Comparison of ENCODE assay signal across 8 mouse cellular contexts in genomic region chr7:43312386-43313012, GRCm38 (mm10). TPM values are rescaled to one million over a fixed set of nuclear protein-coding genes. Genes with fewer than 3 reads are reported as not detected.
DNase-seq lines count a peak whose midpoint lies in the region; ATAC-seq lines count a peak whose summit lies in the region.

No protein-coding gene starts in this region.

- WGBS in heart, embryonic 12.5 days: under 1% methylated on average over 32 of the region's 32 CpGs
- 2% methylated on average over 32 of the region's 32 CpGs for WGBS in forebrain, embryonic 16.5 days
- under 1% methylated on average over 32 of the region's 32 CpGs for WGBS in liver, embryonic 13.5 days (ENCODE audit: insufficient replicate concordance)
- WGBS in stomach, embryonic 15.5 days: 1% methylated on average over 32 of the region's 32 CpGs

- H3K27me3 ChIP-seq in heart, embryonic 12.5 days (replicated peaks): no peaks in the 10 kb centered on the region
- no peaks in the 10 kb centered on the region for H3K27me3 ChIP-seq in forebrain, embryonic 16.5 days (replicated peaks; ENCODE audit: control insufficient read depth, insufficient read depth, low read length)
- no peaks in the 10 kb centered on the region for H3K27me3 ChIP-seq in liver, embryonic 13.5 days
- H3K27me3 ChIP-seq in stomach, embryonic 15.5 days (replicated peaks): no peaks in the 10 kb centered on the region

- peaks cover 27% of the 10 kb centered on the region for H3K4me1 ChIP-seq in heart, embryonic 12.5 days (replicated peaks)
- peaks cover 17% of the 10 kb centered on the region for H3K4me1 ChIP-seq in forebrain, embryonic 16.5 days (replicated peaks; ENCODE audit: control insufficient read depth, insufficient read depth, low read length)
- H3K4me1 ChIP-seq in liver, embryonic 13.5 days (replicated peaks): peaks cover 37% of the 10 kb centered on the region
- H3K4me1 ChIP-seq in stomach, embryonic 15.5 days: peaks cover 8% of the 10 kb centered on the region; the same call in 1 of the 2 replicates

- DNase-seq in heart, adult 18-20 months: no peak
- DNase-seq in NIH3T3 (ENCODE audit: low read depth): peak; percentile 26
- DNase-seq in liver, embryonic 13.5 days: no peak
- DNase-seq in left cerebral cortex, postnatal 4 days: no peak
- DNase-seq in adrenal gland, adult 8-10 months: no peak

- H3K36me3 ChIP-seq in heart, embryonic 12.5 days: peaks cover 33% of the 10 kb centered on the region
- no peaks in the 10 kb centered on the region; the same call in 1 of the 2 replicates for H3K36me3 ChIP-seq in forebrain, embryonic 16.5 days (ENCODE audit: control insufficient read depth, insufficient read depth)
- H3K36me3 ChIP-seq in liver, embryonic 13.5 days: peaks cover 23% of the 10 kb centered on the region
- H3K36me3 ChIP-seq in stomach, embryonic 15.5 days: 0 out of 2 replicates have a peak, but pooled peaks cover 9% of the 10 kb centered on the region

- H3K9ac ChIP-seq in heart, embryonic 12.5 days: peak overlapping the region; percentile 88
- peak overlapping the region; percentile 82 for H3K9ac ChIP-seq in forebrain, embryonic 16.5 days (replicated peaks; ENCODE audit: low read depth, low read length)
- H3K9ac ChIP-seq in liver, embryonic 13.5 days: peak overlapping the region; percentile 79
- peak overlapping the region; percentile 59 for H3K9ac ChIP-seq in stomach, embryonic 15.5 days

- intact Hi-C loops in left cerebral cortex, postnatal 4 days (cut with DNase I): no loop called here

- no peaks in the 10 kb centered on the region for H3K9me3 ChIP-seq in heart, embryonic 12.5 days (replicated peaks)
- no peaks in the 10 kb centered on the region for H3K9me3 ChIP-seq in forebrain, embryonic 16.5 days (ENCODE audit: control insufficient read depth, low read length)
- no peaks in the 10 kb centered on the region for H3K9me3 ChIP-seq in liver, embryonic 13.5 days (replicated peaks)
- no peaks in the 10 kb centered on the region for H3K9me3 ChIP-seq in stomach, embryonic 15.5 days

- H3K4me2 ChIP-seq in heart, embryonic 12.5 days: peak overlapping the region; percentile 89
- H3K4me2 ChIP-seq in forebrain, embryonic 16.5 days (ENCODE audit: low read length): peak overlapping the region; percentile 89
- peak overlapping the region; percentile 81 for H3K4me2 ChIP-seq in liver, embryonic 13.5 days
- peak overlapping the region; percentile 74 for H3K4me2 ChIP-seq in stomach, embryonic 15.5 days

- peak; percentile 71 for ATAC-seq in heart, embryonic 12.5 days (ENCODE audit: insufficient number of reproducible peaks, low FRiP score)
- ATAC-seq in forebrain, embryonic 16.5 days: peak; percentile 19
- ATAC-seq in liver, embryonic 13.5 days (ENCODE audit: low read depth): peak; percentile 52
- peak; percentile 33 for ATAC-seq in stomach, embryonic 15.5 days (ENCODE audit: insufficient read depth, low FRiP score, low read depth)

- H3K27ac ChIP-seq in heart, embryonic 12.5 days (ENCODE audit: poor library complexity, severe bottlenecking): peak overlapping the region; percentile 86
- H3K27ac ChIP-seq in forebrain, embryonic 16.5 days (ENCODE audit: low read length): peak overlapping the region; percentile 88
- peak overlapping the region; percentile 85 for H3K27ac ChIP-seq in liver, embryonic 13.5 days
- H3K27ac ChIP-seq in stomach, embryonic 15.5 days: peak overlapping the region; percentile 90

- peak overlapping the region; percentile 79 for H3K4me3 ChIP-seq in heart, embryonic 12.5 days
- peak overlapping the region; percentile 80 for H3K4me3 ChIP-seq in forebrain, embryonic 16.5 days (replicated peaks; ENCODE audit: low read length)
- peak overlapping the region; percentile 75 for H3K4me3 ChIP-seq in liver, embryonic 13.5 days (replicated peaks)
- H3K4me3 ChIP-seq in stomach, embryonic 15.5 days (replicated peaks): peak overlapping the region; percentile 67

RNA-seq across cellular contexts. Expression of gene Zfp715, which starts 0.6 kb away (rescaled TPM):
- 10.6 and 11.3 TPM in 2 replicates for polyA plus RNA-seq in heart, embryonic 12.5 days (2016; fragmentation: Nextera tagmentation; extraction: Ambion mirVana)
- 10 to 100 TPM; 12.8 to 16.2 TPM for total RNA-seq in heart, adult 18-20 months (2021)
- polyA plus RNA-seq in forebrain, embryonic 16.5 days (2015; fragmentation: Nextera tagmentation; extraction: Ambion mirVana): 22.0 and 22.5 TPM in 2 replicates
- 4.1 and 5.8 TPM in 2 replicates for polyA plus RNA-seq in liver, embryonic 13.5 days (2015; fragmentation: Nextera tagmentation; extraction: Ambion mirVana)
- 10.4 and 10.7 TPM in 2 replicates for polyA plus RNA-seq in stomach, embryonic 15.5 days (2015; fragmentation: Nextera tagmentation; extraction: Ambion mirVana)
- total RNA-seq in left cerebral cortex, postnatal 4 days (2021): 10 to 100 TPM; 26.3 to 27.8 TPM
- 10 to 100 TPM; 19.4 to 29.3 (median 24.1) TPM for total RNA-seq in adrenal gland, adult 8-10 months (2022)

RNA-seq across cellular contexts. Expression of gene Siglecf, which starts 38.6 kb away (rescaled TPM):
- polyA plus RNA-seq in heart, embryonic 12.5 days (2016; fragmentation: Nextera tagmentation; extraction: Ambion mirVana): 0.08 and 0.18 TPM in 2 replicates
- not detected for total RNA-seq in heart, adult 18-20 months (2021)
- polyA plus RNA-seq in forebrain, embryonic 16.5 days (2015; fragmentation: Nextera tagmentation; extraction: Ambion mirVana): 0.22 TPM in 1 of 2 replicates, not detected in the other
- 2.0 and 2.2 TPM in 2 replicates for polyA plus RNA-seq in liver, embryonic 13.5 days (2015; fragmentation: Nextera tagmentation; extraction: Ambion mirVana)
- polyA plus RNA-seq in stomach, embryonic 15.5 days (2015; fragmentation: Nextera tagmentation; extraction: Ambion mirVana): 0.37 and 0.45 TPM in 2 replicates
- under 1 TPM; 0.16 to 0.26 TPM for total RNA-seq in left cerebral cortex, postnatal 4 days (2021)
- not detected for total RNA-seq in adrenal gland, adult 8-10 months (2022)

Comparison
In these comparisons a context has a peak if more than half of its experiments do, and no peak if none do; other contexts are left out.
1. ATAC-seq: peak in every context shown above with its lines; median percentile 71 in heart, embryonic 12.5 days; 52 in liver, embryonic 13.5 days; 33 in stomach, embryonic 15.5 days; 19 in forebrain, embryonic 16.5 days.